Mouse (Mus musculus) MN1 (cell line): Measurements from ENCODE around the gene Atf7ip.

Experiments
- DNase-seq: peaks from one replicate; pipeline ENCODE4 v3.0.0-alpha.2; 2016; ENCODE audit warnings: low spot score

Atf7ip gene

GRCm38 (mm10) chr6:136645754-136646153 is 139.8 kb downstream of the Atf7ip start:
- DNase-seq = no peak

- no peak for DNase-seq
These were observed 140.2 kb downstream of the Atf7ip start for GRCm38 (mm10) chr6:136646207-136646606.

- no peak for DNase-seq
These were observed 141.5 kb downstream of the Atf7ip start for GRCm38 (mm10) chr6:136647455-136647861.

- no peak for DNase-seq
These were observed 144.7 kb downstream of the Atf7ip start for GRCm38 (mm10) chr6:136650664-136651063.

- no peak for DNase-seq
These were observed 147.4 kb downstream of the Atf7ip start for GRCm38 (mm10) chr6:136653331-136653730.

- DNase-seq = no peak
These were observed 148.5 kb downstream of the Atf7ip start for GRCm38 (mm10) chr6:136654470-136654869.

- DNase-seq = no peak
These were observed 149.8 kb downstream of the Atf7ip start for GRCm38 (mm10) chr6:136655786-136656185.

- no peak for DNase-seq
These were observed 152.3 kb downstream of the Atf7ip start for GRCm38 (mm10) chr6:136658303-136658702.

GRCm38 (mm10) chr6:136659226-136659625 is 153.3 kb downstream of the Atf7ip start:
- DNase-seq = no peak
